Mouse (Mus musculus): ENCODE data around the gene Msl1. TPM values are rescaled to one million over a fixed set of nuclear protein-coding genes. Genes with fewer than 3 reads are reported as not detected.

Msl1 gene
- polyA plus RNA-seq (2015; fragmentation: Nextera tagmentation; extraction: Ambion mirVana): 19.4 and 20.3 TPM in 2 replicates

GRCm38 (mm10) chr11:98795015-98795713 is at the start of gene Msl1:
Gene Msl1 (plus strand): TSS chr11:98795516.
- under 1% methylated on average over 48 of the region's 89 CpGs for WGBS

DNA sequence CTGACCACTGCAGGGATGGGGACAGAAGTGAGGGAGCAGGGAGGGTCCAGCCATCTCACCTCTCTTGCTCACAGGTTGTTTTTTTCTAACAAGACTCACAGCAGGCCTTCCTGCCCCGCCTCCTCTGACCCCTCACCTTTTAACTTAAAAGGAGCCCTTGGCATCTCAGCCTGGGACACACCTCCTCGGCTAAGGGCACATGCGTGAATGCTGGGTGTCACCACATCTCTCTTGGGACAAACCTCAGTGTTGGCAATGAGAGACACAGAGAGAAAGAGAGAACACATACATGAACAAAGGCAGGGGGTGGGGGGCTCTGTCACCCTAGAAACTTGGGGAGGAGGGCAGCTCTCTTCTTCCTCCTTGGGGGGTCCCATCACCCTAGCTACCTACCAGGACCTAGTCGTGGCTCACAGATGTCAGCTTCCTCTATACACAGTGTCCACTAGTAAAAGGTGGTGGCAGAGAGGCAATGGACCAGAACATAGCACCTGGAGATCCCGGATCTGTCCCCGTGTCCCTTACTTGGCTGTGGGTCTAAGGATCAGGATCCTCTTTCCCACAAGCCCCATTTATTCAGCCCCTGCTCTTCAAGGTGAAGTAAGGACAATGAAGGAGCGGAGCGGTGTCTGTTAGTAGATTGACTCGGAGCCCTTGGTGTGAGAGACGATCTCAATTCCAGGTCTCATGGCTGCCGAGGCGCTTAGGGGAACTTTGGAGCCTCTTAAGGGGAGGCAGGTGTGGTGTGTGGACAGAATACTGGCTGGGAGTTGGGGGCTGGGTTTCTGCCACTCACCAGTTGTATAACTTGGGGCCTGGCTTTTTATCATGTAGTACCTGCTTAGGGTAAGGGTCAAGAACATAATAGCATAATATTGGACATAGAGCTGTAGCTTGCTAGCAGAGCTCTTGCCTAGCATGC is 49.1 kb upstream of the Msl1 start:
- Histone ChIP-seq H3K4me2 (ENCODE audit: low read depth, low read length) (peak overlapping the region; percentile 43; the same call in 1 of the 2 replicates), H3K4me3 (ENCODE audit: low read length) (no peak overlapping the region), H3K9ac (ENCODE audit: low read length) (no peak overlapping the region), H3K36me3 (ENCODE audit: control insufficient read depth, insufficient read depth, low read length) (no peaks in the 10 kb centered on the region), H3K9me3 (ENCODE audit: control insufficient read depth, low read length) (no peaks in the 10 kb centered on the region), H3K4me1 (replicated peaks; ENCODE audit: control insufficient read depth, insufficient read depth, low read length) (peaks cover 84% of the 10 kb centered on the region), H3K27ac (ENCODE audit: low read length) (peak overlapping the region; percentile 76), H3K27me3 (ENCODE audit: control insufficient read depth, insufficient read depth, low read depth, low read length) (no peaks in the 10 kb centered on the region)
- WGBS: 51% methylated on average over 12 of the region's 12 CpGs
- no peak for ATAC-seq (ENCODE audit: low read depth)

More at GRCm38 (mm10) chr11:98795015-98795713, at the start of gene Msl1:
- Histone ChIP-seq H3K4me3 (ENCODE audit: low read length) (peak within 1 kb of the TSS; percentile 98), H3K4me2 (ENCODE audit: low read depth, low read length) (peak within 1 kb of the TSS; percentile 60), H3K27ac (ENCODE audit: low read length) (peak within 1 kb of the TSS; percentile 100), H3K4me1 (replicated peaks; ENCODE audit: control insufficient read depth, insufficient read depth, low read length) (peaks cover 27% of the 10 kb centered on the region), H3K27me3 (ENCODE audit: control insufficient read depth, insufficient read depth, low read depth, low read length) (no peaks in the 10 kb centered on the region), H3K9ac (ENCODE audit: low read length) (peak within 1 kb of the TSS; percentile 98), H3K36me3 (ENCODE audit: control insufficient read depth, insufficient read depth, low read length) (peaks cover 11% of the 10 kb centered on the region), H3K9me3 (ENCODE audit: control insufficient read depth, low read length) (no peaks in the 10 kb centered on the region)
- ATAC-seq (ENCODE audit: low read depth): peak; percentile 77

GRCm38 (mm10) chr11:98746855-98747693 is 48.2 kb upstream of the Msl1 start:
- Histone ChIP-seq H3K36me3 (ENCODE audit: control insufficient read depth, insufficient read depth, low read length) (no peaks in the 10 kb centered on the region), H3K9me3 (ENCODE audit: control insufficient read depth, low read length) (no peaks in the 10 kb centered on the region), H3K4me3 (ENCODE audit: low read length) (peak overlapping the region; percentile 29), H3K4me1 (replicated peaks; ENCODE audit: control insufficient read depth, insufficient read depth, low read length) (peaks cover 91% of the 10 kb centered on the region), H3K27ac (ENCODE audit: low read length) (peak overlapping the region; percentile 76), H3K4me2 (ENCODE audit: low read depth, low read length) (peak overlapping the region; percentile 43), H3K9ac (ENCODE audit: low read length) (peak overlapping the region; percentile 42; the same call in 1 of the 2 replicates), H3K27me3 (ENCODE audit: control insufficient read depth, insufficient read depth, low read depth, low read length) (no peaks in the 10 kb centered on the region)
- 4% methylated on average over 18 of the region's 19 CpGs for WGBS
- ATAC-seq (ENCODE audit: low read depth): peak; percentile 42; the same call in 1 of the 2 replicates

DNA sequence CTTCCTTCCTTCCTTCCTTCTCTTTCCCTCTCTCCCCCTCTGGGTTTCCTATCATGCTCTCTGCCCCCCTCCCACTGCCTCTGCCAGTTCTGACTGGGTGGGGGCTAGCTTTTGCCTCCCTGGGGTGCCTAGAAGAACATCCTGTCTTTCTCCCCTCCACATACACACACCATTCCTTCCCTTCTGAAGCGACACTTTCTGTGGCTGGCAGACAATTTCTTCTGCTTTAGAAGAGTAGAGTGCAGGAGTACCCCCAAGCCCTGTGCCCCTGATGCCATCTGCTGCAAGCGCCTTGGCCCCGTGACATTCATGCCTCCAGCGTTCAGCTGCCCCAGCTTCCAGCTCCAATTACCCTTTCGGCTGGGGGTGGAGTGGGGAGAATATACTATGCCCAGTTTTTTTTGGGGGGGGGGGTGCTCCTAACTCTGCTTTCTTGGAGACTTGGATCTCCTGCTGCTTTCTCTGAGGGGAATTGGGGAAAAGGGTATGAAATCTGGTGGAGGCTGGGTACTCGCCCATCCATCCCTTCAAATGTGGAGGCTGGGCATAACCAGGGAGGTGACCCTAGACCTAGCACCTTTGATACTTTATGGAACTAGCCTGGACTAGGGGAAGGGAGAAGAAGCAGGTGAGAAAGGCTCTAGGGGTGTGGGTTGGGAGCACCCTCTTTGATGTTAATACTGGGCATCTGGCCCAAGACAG is 47.4 kb upstream of the Msl1 start:
- Histone ChIP-seq H3K27ac (ENCODE audit: low read length) (peak overlapping the region; percentile 91), H3K27me3 (ENCODE audit: control insufficient read depth, insufficient read depth, low read depth, low read length) (no peaks in the 10 kb centered on the region), H3K9me3 (ENCODE audit: control insufficient read depth, low read length) (no peaks in the 10 kb centered on the region), H3K9ac (ENCODE audit: low read length) (peak overlapping the region; percentile 57), H3K36me3 (ENCODE audit: control insufficient read depth, insufficient read depth, low read length) (no peaks in the 10 kb centered on the region), H3K4me1 (replicated peaks; ENCODE audit: control insufficient read depth, insufficient read depth, low read length) (peaks cover 96% of the 10 kb centered on the region), H3K4me2 (ENCODE audit: low read depth, low read length) (peak overlapping the region; percentile 43), H3K4me3 (ENCODE audit: low read length) (no peak overlapping the region; the same call in 1 of the 2 replicates)
- ATAC-seq (ENCODE audit: low read depth): no peak
- WGBS: 29% methylated on average over 6 of the region's 6 CpGs

GRCm38 (mm10) chr11:98748506-98749416 is 46.6 kb upstream of the Msl1 start:
- ATAC-seq (ENCODE audit: low read depth): no peak
- H3K9me3 ChIP-seq (ENCODE audit: control insufficient read depth, low read length): no peaks in the 10 kb centered on the region
- H3K27ac ChIP-seq (ENCODE audit: low read length): peak overlapping the region; percentile 91
- peaks cover 98% of the 10 kb centered on the region for H3K4me1 ChIP-seq (replicated peaks; ENCODE audit: control insufficient read depth, insufficient read depth, low read length)
- H3K4me3 ChIP-seq (ENCODE audit: low read length): no peak overlapping the region
- H3K4me2 ChIP-seq (ENCODE audit: low read depth, low read length): peak overlapping the region; percentile 43
- H3K27me3 ChIP-seq (ENCODE audit: control insufficient read depth, insufficient read depth, low read depth, low read length): no peaks in the 10 kb centered on the region
- 23% methylated on average over 15 of the region's 15 CpGs for WGBS
- no peaks in the 10 kb centered on the region for H3K36me3 ChIP-seq (ENCODE audit: control insufficient read depth, insufficient read depth, low read length)
- H3K9ac ChIP-seq (ENCODE audit: low read length): peak overlapping the region; percentile 57

GRCm38 (mm10) chr11:98749716-98750115 is 45.6 kb upstream of the Msl1 start:
- Histone ChIP-seq H3K4me1 (replicated peaks; ENCODE audit: control insufficient read depth, insufficient read depth, low read length) (peaks cover 97% of the 10 kb centered on the region), H3K36me3 (ENCODE audit: control insufficient read depth, insufficient read depth, low read length) (no peaks in the 10 kb centered on the region), H3K9ac (ENCODE audit: low read length) (peak overlapping the region; percentile 57), H3K4me3 (ENCODE audit: low read length) (no peak overlapping the region), H3K4me2 (ENCODE audit: low read depth, low read length) (peak overlapping the region; percentile 43; the same call in 1 of the 2 replicates), H3K9me3 (ENCODE audit: control insufficient read depth, low read length) (no peaks in the 10 kb centered on the region), H3K27me3 (ENCODE audit: control insufficient read depth, insufficient read depth, low read depth, low read length) (no peaks in the 10 kb centered on the region), H3K27ac (ENCODE audit: low read length) (peak overlapping the region; percentile 96)
- 19% methylated on average over 5 of the region's 5 CpGs for WGBS
- no peak for ATAC-seq (ENCODE audit: low read depth)

GRCm38 (mm10) chr11:98750351-98751201 is 44.7 kb upstream of the Msl1 start:
- 16% methylated on average over 17 of the region's 17 CpGs for WGBS
- no peaks in the 10 kb centered on the region for H3K36me3 ChIP-seq (ENCODE audit: control insufficient read depth, insufficient read depth, low read length)
- H3K9ac ChIP-seq (ENCODE audit: low read length): peak overlapping the region; percentile 59
- no peaks in the 10 kb centered on the region for H3K9me3 ChIP-seq (ENCODE audit: control insufficient read depth, low read length)
- ATAC-seq (ENCODE audit: low read depth): peak; percentile 59
- peak overlapping the region; percentile 49 for H3K4me2 ChIP-seq (ENCODE audit: low read depth, low read length)
- peak overlapping the region; percentile 96 for H3K27ac ChIP-seq (ENCODE audit: low read length)
- H3K4me3 ChIP-seq (ENCODE audit: low read length): peak overlapping the region; percentile 22
- H3K27me3 ChIP-seq (ENCODE audit: control insufficient read depth, insufficient read depth, low read depth, low read length): no peaks in the 10 kb centered on the region
- H3K4me1 ChIP-seq (replicated peaks; ENCODE audit: control insufficient read depth, insufficient read depth, low read length): peaks cover 95% of the 10 kb centered on the region

Measured in lung, embryonic 16.5 days (tissue).